Mouse (Mus musculus): ENCODE measurements around the gene Sh2d6. TPM values are rescaled to one million over a fixed set of nuclear protein-coding genes. Genes with fewer than 3 reads are reported as not detected.

Gene Sh2d6
- polyA plus RNA-seq, 1 experiment from 2014 or later: not detected

DNA sequence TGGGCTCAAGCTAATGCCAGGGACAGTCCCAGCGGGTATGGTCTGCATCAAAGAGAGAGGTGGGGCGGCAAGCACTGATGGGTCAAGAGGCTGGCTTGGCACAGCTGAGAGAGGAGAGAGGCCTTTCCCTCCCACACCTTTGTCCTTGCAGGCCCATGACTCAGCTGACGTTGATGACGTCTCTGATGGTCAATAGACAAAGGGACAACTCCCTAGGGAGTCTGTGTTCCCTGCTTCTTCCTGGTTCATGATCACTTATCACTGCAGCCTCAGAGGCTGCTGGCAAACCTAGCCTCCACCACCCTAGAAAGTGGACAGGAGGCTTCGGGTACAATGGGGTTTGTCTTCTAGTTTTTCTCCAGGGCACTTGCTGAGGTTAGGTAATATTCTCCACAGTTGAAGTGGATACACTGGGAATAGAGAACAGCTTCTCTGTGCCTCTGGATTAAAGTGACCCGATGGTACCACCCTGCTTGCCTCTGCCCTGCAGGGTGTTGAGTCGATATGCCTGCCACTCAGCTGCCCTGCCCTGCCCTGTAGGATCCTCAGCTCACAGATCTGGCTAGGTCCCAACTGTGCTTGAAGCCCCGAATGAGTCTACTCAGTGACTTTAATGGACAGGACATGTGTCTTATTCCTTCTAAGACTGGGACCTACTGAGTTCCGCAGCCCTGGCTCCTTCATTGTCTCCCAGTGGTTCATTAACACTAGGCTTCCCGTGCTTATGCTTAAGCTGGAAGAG is 7.1 kb upstream of the Sh2d6 start:
- Histone ChIP-seq H3K4me3 (ENCODE audit: low read depth, low read length) (no peak overlapping the region), H3K4me2 (no peak overlapping the region), H3K27me3 (ENCODE audit: control insufficient read depth, insufficient read depth, low read length) (no peaks in the 10 kb centered on the region), H3K9me3 (replicated peaks; ENCODE audit: control insufficient read depth, low read length) (no peaks in the 10 kb centered on the region), H3K27ac (ENCODE audit: low read depth, low read length) (no peak overlapping the region), H3K36me3 (ENCODE audit: control insufficient read depth, insufficient read depth, low read length) (no peaks in the 10 kb centered on the region), H3K9ac (ENCODE audit: low read depth, low read length) (no peak overlapping the region), H3K4me1 (ENCODE audit: control insufficient read depth, insufficient read depth, low read length) (no peaks in the 10 kb centered on the region)
- WGBS (ENCODE audit: insufficient replicate concordance): 76% methylated on average over 10 of the region's 10 CpGs
- no peak for ATAC-seq (replicated peaks; ENCODE audit: insufficient number of reproducible peaks, low FRiP score, low TSS enrichment)

DNA sequence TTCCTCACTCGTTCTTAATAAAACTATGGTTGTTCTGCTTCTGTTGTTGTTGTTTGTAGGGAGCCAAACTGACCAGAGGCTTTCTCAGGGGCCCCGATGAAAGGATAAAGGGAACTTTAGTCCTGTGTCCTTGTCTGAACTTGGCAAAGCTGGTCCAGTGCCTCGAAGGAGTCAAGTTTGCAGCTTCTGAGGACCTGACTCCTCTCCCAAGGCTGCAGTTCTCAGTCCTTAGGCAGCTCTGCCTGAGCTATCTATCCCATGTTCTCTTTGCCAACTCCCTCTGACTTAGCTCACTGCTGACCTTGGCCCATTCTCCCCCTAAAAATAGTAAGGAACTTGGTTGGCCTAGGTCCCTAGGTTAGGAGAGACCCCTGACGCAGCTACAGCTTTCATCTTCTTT is 5.6 kb upstream of the Sh2d6 start:
- no peak overlapping the region for H3K4me3 ChIP-seq (ENCODE audit: low read depth, low read length)
- no peaks in the 10 kb centered on the region for H3K9me3 ChIP-seq (replicated peaks; ENCODE audit: control insufficient read depth, low read length)
- no peaks in the 10 kb centered on the region for H3K27me3 ChIP-seq (ENCODE audit: control insufficient read depth, insufficient read depth, low read length)
- no peak overlapping the region for H3K4me2 ChIP-seq
- H3K36me3 ChIP-seq (ENCODE audit: control insufficient read depth, insufficient read depth, low read length): no peaks in the 10 kb centered on the region
- H3K27ac ChIP-seq (ENCODE audit: low read depth, low read length): no peak overlapping the region
- no peak for ATAC-seq (replicated peaks; ENCODE audit: insufficient number of reproducible peaks, low FRiP score, low TSS enrichment)
- H3K4me1 ChIP-seq (ENCODE audit: control insufficient read depth, insufficient read depth, low read length): no peaks in the 10 kb centered on the region
- H3K9ac ChIP-seq (ENCODE audit: low read depth, low read length): no peak overlapping the region
- WGBS (ENCODE audit: insufficient replicate concordance): 83% methylated on average over 4 of the region's 4 CpGs

DNA sequence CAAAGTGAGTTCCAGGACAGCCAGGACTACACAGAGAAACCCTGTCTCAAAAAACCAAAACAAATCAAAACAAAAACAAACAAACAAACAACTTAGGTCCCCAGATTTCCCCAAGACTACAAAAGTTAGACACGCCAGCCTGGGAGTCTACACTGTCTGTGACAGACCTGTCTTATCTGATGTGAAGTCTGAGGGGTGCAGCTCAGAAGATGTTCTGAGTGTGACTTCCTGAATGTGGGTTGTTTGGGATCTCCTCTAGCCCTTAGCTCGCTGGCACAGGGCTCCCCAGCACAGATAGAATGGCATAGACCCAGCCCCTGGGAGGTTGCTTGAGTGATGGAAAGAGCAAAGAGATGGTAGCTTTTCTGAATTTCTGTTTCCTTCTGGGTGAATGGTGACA is 2.7 kb upstream of the Sh2d6 start:
- no peaks in the 10 kb centered on the region for H3K36me3 ChIP-seq (ENCODE audit: control insufficient read depth, insufficient read depth, low read length)
- H3K27ac ChIP-seq (ENCODE audit: low read depth, low read length): no peak overlapping the region
- no peaks in the 10 kb centered on the region for H3K27me3 ChIP-seq (ENCODE audit: control insufficient read depth, insufficient read depth, low read length)
- H3K9ac ChIP-seq (ENCODE audit: low read depth, low read length): no peak overlapping the region
- peaks cover 9% of the 10 kb centered on the region; the same call in 1 of the 2 replicates for H3K4me1 ChIP-seq (ENCODE audit: control insufficient read depth, insufficient read depth, low read length)
- 70% methylated on average over 2 of the region's 2 CpGs for WGBS (ENCODE audit: insufficient replicate concordance)
- H3K4me3 ChIP-seq (ENCODE audit: low read depth, low read length): no peak overlapping the region
- H3K9me3 ChIP-seq (replicated peaks; ENCODE audit: control insufficient read depth, low read length): no peaks in the 10 kb centered on the region
- H3K4me2 ChIP-seq: no peak overlapping the region
- no peak for ATAC-seq (replicated peaks; ENCODE audit: insufficient number of reproducible peaks, low FRiP score, low TSS enrichment)

DNA sequence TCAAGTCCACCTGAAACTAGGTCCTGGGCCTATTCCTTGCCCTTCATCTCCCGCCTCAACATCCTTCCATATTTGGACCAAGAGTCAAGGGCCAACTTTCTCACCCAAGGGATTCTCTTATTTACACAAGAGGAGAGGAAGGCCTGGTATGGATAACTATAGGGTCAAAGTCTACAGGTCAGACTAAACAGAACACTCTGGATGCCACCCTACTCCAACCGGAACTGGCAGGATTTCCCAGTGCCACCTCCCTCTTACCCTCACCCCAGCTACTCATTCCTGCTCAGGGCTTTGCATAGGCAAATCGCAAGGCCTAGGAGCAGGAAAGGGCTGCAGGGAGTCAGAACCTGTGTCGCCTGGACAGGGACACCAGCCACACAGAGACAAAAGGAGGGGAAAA is 1.7 kb upstream of the Sh2d6 start:
- H3K27me3 ChIP-seq (ENCODE audit: control insufficient read depth, insufficient read depth, low read length): no peaks in the 10 kb centered on the region

DNA sequence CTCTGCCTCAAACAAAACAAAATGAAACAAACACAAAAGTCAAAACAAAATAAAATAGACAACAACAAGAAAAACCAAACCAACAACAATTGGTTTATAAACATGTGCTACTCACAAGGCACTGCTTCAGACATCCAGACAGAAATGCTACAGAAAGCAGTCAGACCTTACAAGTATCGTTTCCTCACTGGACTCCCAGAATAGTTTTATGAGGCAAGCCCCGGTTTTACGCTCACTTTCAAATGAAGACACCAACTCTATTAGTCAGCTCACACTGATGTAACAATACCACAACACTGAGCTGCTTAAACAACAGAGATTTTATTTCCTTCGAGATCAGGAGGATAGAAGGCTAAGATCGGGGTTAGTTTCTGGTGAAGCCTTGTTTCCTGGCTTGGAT is 781 bp upstream of the Sh2d6 start:
- Histone ChIP-seq H3K9me3 (replicated peaks; ENCODE audit: control insufficient read depth, low read length) (no peaks in the 10 kb centered on the region), H3K27ac (ENCODE audit: low read depth, low read length) (no peak overlapping the region), H3K4me1 (ENCODE audit: control insufficient read depth, insufficient read depth, low read length) (peaks cover 9% of the 10 kb centered on the region; the same call in 1 of the 2 replicates), H3K9ac (ENCODE audit: low read depth, low read length) (no peak overlapping the region), H3K27me3 (ENCODE audit: control insufficient read depth, insufficient read depth, low read length) (no peaks in the 10 kb centered on the region), H3K4me2 (no peak overlapping the region), H3K36me3 (ENCODE audit: control insufficient read depth, insufficient read depth, low read length) (no peaks in the 10 kb centered on the region), H3K4me3 (ENCODE audit: low read depth, low read length) (no peak overlapping the region)
- 86% methylated on average over 5 of the region's 5 CpGs for WGBS (ENCODE audit: insufficient replicate concordance)
- no peak for ATAC-seq (replicated peaks; ENCODE audit: insufficient number of reproducible peaks, low FRiP score, low TSS enrichment)

More for the DNA sequence above, 1.7 kb upstream of the Sh2d6 start:
- WGBS (ENCODE audit: insufficient replicate concordance): 65% methylated on average over 4 of the region's 4 CpGs
- Histone ChIP-seq H3K9me3 (replicated peaks; ENCODE audit: control insufficient read depth, low read length) (no peaks in the 10 kb centered on the region), H3K36me3 (ENCODE audit: control insufficient read depth, insufficient read depth, low read length) (no peaks in the 10 kb centered on the region), H3K9ac (ENCODE audit: low read depth, low read length) (no peak overlapping the region), H3K4me2 (no peak overlapping the region), H3K4me1 (ENCODE audit: control insufficient read depth, insufficient read depth, low read length) (peaks cover 9% of the 10 kb centered on the region; the same call in 1 of the 2 replicates), H3K4me3 (ENCODE audit: low read depth, low read length) (no peak overlapping the region), H3K27ac (ENCODE audit: low read depth, low read length) (no peak overlapping the region)
- ATAC-seq (replicated peaks; ENCODE audit: insufficient number of reproducible peaks, low FRiP score, low TSS enrichment): no peak

DNA sequence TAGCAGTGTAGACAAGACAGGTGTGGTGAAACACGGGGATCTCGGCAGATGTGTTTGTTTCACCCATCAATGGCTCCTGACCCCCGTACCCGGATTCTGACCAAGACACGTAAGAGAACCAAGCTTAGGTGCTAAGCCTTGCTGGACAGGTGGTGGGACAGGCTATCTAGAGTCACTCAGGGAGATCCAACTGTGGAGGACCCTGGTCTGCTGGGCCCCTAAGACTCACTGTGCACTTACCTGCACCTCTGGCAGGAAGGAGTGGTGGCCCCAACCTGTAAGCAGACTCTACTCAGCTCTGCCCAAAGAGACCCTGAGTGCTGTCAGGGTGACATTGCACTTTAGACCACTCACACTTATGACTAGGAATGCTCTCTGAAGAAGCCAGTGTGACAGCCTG is 603 bp downstream of the Sh2d6 start:
- Histone ChIP-seq H3K36me3 (ENCODE audit: control insufficient read depth, insufficient read depth, low read length) (no peaks in the 10 kb centered on the region), H3K27me3 (ENCODE audit: control insufficient read depth, insufficient read depth, low read length) (no peaks in the 10 kb centered on the region), H3K4me3 (ENCODE audit: low read depth, low read length) (no peak overlapping the region), H3K9me3 (replicated peaks; ENCODE audit: control insufficient read depth, low read length) (no peaks in the 10 kb centered on the region), H3K27ac (ENCODE audit: low read depth, low read length) (no peak overlapping the region), H3K9ac (ENCODE audit: low read depth, low read length) (no peak overlapping the region), H3K4me2 (no peak overlapping the region), H3K4me1 (ENCODE audit: control insufficient read depth, insufficient read depth, low read length) (peaks cover 9% of the 10 kb centered on the region; the same call in 1 of the 2 replicates)
- WGBS (ENCODE audit: insufficient replicate concordance): 84% methylated on average over 5 of the region's 5 CpGs
- no peak for ATAC-seq (replicated peaks; ENCODE audit: insufficient number of reproducible peaks, low FRiP score, low TSS enrichment)

DNA sequence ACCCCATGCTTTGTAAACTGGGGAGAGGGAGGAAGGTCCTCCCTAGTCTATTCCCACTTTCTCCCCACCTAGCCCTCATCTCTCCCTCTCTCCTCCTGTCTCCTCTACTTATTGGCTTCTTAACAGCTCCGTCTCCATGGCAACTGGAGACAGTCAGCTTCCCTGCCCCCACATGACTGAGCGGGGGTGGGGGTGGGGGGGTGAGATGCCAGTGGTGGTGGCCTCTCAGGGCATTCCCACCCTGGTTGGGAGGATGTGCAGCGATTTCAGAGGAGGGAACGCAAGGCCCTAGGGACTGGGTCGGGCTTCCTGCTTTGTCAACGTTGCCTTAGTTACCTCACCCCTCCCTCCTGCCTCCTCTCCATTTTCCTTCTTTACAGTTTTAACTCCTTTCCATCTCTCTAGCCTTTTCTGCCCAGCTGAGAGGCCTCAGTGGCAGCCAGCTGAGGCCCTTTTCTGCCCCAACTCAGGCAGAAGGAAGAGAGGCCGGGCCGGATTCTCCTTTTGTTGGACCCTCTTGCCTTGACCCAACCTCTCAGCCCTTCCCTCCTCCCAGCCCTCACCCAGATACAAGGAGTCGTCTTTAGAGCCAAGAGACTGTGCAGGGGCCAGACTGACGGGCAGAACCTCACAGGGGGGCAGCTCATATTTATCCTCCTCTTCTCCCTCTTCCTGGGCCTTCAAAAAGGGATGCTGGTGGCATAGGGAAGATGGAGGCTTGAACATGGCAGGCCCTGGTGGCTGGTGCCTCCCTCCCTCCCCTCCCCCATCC is 1.4 kb downstream of the Sh2d6 start:
- WGBS (ENCODE audit: insufficient replicate concordance): 19% methylated on average over 10 of the region's 10 CpGs
- no peak overlapping the region for H3K27ac ChIP-seq (ENCODE audit: low read depth, low read length)
- H3K4me1 ChIP-seq (ENCODE audit: control insufficient read depth, insufficient read depth, low read length): peaks cover 9% of the 10 kb centered on the region; the same call in 1 of the 2 replicates
- no peak; the same call in 1 of the 2 replicates for ATAC-seq (replicated peaks; ENCODE audit: insufficient number of reproducible peaks, low FRiP score, low TSS enrichment)
- H3K4me2 ChIP-seq: no peak overlapping the region
- no peaks in the 10 kb centered on the region for H3K36me3 ChIP-seq (ENCODE audit: control insufficient read depth, insufficient read depth, low read length)
- H3K9ac ChIP-seq (ENCODE audit: low read depth, low read length): no peak overlapping the region
- H3K27me3 ChIP-seq (ENCODE audit: control insufficient read depth, insufficient read depth, low read length): no peaks in the 10 kb centered on the region
- no peak overlapping the region for H3K4me3 ChIP-seq (ENCODE audit: low read depth, low read length)
- no peaks in the 10 kb centered on the region for H3K9me3 ChIP-seq (replicated peaks; ENCODE audit: control insufficient read depth, low read length)

DNA sequence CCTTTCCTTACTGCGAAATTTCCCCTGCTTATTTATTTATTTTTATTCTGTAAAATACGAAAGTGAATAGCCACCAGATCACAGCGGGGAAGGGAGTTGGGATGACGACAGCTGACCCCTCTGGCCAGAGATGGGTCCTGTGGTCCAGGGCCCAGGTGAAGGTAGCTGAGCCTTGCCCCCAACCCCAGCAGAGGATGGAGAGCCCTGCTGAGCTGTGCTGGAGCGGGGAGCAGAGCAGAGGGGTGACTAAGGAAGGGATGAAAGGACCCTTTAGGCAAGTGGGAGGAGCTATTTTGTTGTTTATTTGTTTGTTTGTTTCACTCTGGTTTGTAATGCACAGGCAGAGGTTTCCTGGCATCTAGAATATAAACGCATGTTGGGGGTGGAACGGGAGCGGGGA is 2.2 kb downstream of the Sh2d6 start:
- no peaks in the 10 kb centered on the region for H3K9me3 ChIP-seq (replicated peaks; ENCODE audit: control insufficient read depth, low read length)
- peaks cover 9% of the 10 kb centered on the region; the same call in 1 of the 2 replicates for H3K4me1 ChIP-seq (ENCODE audit: control insufficient read depth, insufficient read depth, low read length)
- H3K4me3 ChIP-seq (ENCODE audit: low read depth, low read length): no peak overlapping the region
- no peaks in the 10 kb centered on the region for H3K36me3 ChIP-seq (ENCODE audit: control insufficient read depth, insufficient read depth, low read length)
- no peak overlapping the region for H3K9ac ChIP-seq (ENCODE audit: low read depth, low read length)
- ATAC-seq (replicated peaks; ENCODE audit: insufficient number of reproducible peaks, low FRiP score, low TSS enrichment): no peak
- H3K27me3 ChIP-seq (ENCODE audit: control insufficient read depth, insufficient read depth, low read length): no peaks in the 10 kb centered on the region
- WGBS (ENCODE audit: insufficient replicate concordance): 28% methylated on average over 8 of the region's 8 CpGs
- H3K4me2 ChIP-seq: no peak overlapping the region
- H3K27ac ChIP-seq (ENCODE audit: low read depth, low read length): no peak overlapping the region
